Comparison of ENCODE assay signal across 16 mouse cellular contexts in genomic region chr2:74675666-74676282, GRCm38 (mm10). TPM values are rescaled to one million over a fixed set of nuclear protein-coding genes. Genes with fewer than 3 reads are reported as not detected.
DNase-seq lines count a peak whose midpoint lies in the region; ATAC-seq and TF ChIP-seq lines count a peak whose summit lies in the region.
"Had no signal": no experiment of that assay in that cellular context is flagged by ENCODE, and none has a peak within 500 bp of the region (broad histone marks: within the 10 kb centered on the region; RNA-seq: fewer than 3 reads in every experiment).

No protein-coding gene starts in this region.

- H3K9me3 ChIP-seq in kidney, embryonic 14.5 days (ENCODE audit: control insufficient read depth, low read length): no peaks in the 10 kb centered on the region
- no peaks in the 10 kb centered on the region for H3K9me3 ChIP-seq in neural tube, embryonic 12.5 days
- H3K9me3 ChIP-seq in limb, embryonic 11.5 days (ENCODE audit: control insufficient read depth, low read length): no peaks in the 10 kb centered on the region
- H3K9me3 ChIP-seq: hindbrain, embryonic 13.5 days; liver, embryonic 12.5 days had no signal

- DNase-seq in kidney, adult 2 months: no peak
- no peak for DNase-seq in neural tube, embryonic 10.5 days (ENCODE audit: extremely low spot score, low spot score)
- DNase-seq in limb, embryonic 11.5 days (ENCODE audit: low spot score): peak; percentile 59
- DNase-seq in frontal cortex, postnatal 25 days (ENCODE audit: low spot score in 2 of 2): no peak
- DNase-seq in retina, embryonic 14.5 days (ENCODE audit: low spot score): no peak
- DNase-seq: adrenal gland, postnatal 10 days; cerebellum, adult 8-10 months; gastrocnemius, postnatal 36 days; thymus, postnatal 36 days had no signal

- H3K27ac ChIP-seq in kidney, embryonic 14.5 days (ENCODE audit: low read depth, low read length): peak overlapping the region; percentile 77
- H3K27ac ChIP-seq in kidney, adult 2 months (ENCODE audit: insufficient read depth, low read depth, low read length): no peak overlapping the region
- no peak overlapping the region for H3K27ac ChIP-seq in neural tube, embryonic 12.5 days
- H3K27ac ChIP-seq in limb, embryonic 11.5 days (replicated peaks; ENCODE audit: low read depth, low read length): peak overlapping the region; percentile 90
- H3K27ac ChIP-seq: hindbrain, embryonic 13.5 days; liver, embryonic 12.5 days had no signal

- H3K9ac ChIP-seq in kidney, embryonic 14.5 days (ENCODE audit: low read depth, low read length): peak overlapping the region; percentile 58
- peak overlapping the region; percentile 36 for H3K9ac ChIP-seq in neural tube, embryonic 12.5 days
- H3K9ac ChIP-seq in limb, embryonic 11.5 days (ENCODE audit: low read length): peak overlapping the region; percentile 90
- H3K9ac ChIP-seq: hindbrain, embryonic 13.5 days; liver, embryonic 12.5 days had no signal

- H3K27me3 ChIP-seq in kidney, embryonic 14.5 days (ENCODE audit: control insufficient read depth, insufficient read depth, low read length): peaks cover 45% of the 10 kb centered on the region
- H3K27me3 ChIP-seq in kidney, adult 2 months (replicated peaks; ENCODE audit: control insufficient read depth, insufficient read depth, low read length): peaks cover 2% of the 10 kb centered on the region
- H3K27me3 ChIP-seq in neural tube, embryonic 12.5 days (replicated peaks): peaks cover 98% of the 10 kb centered on the region
- H3K27me3 ChIP-seq in limb, embryonic 11.5 days (ENCODE audit: control insufficient read depth, insufficient read depth, low read length): peaks cover 21% of the 10 kb centered on the region

- H3K4me1 ChIP-seq in kidney, embryonic 14.5 days (ENCODE audit: control insufficient read depth, insufficient read depth, low read length): peaks cover 34% of the 10 kb centered on the region
- no peaks in the 10 kb centered on the region for H3K4me1 ChIP-seq in kidney, adult 2 months (ENCODE audit: control insufficient read depth, insufficient read depth, low read length)
- H3K4me1 ChIP-seq in neural tube, embryonic 12.5 days: peaks cover 15% of the 10 kb centered on the region
- H3K4me1 ChIP-seq in limb, embryonic 11.5 days (ENCODE audit: control insufficient read depth, insufficient read depth, low read length): peaks cover 23% of the 10 kb centered on the region

- no peaks in the 10 kb centered on the region for H3K36me3 ChIP-seq in kidney, embryonic 14.5 days (ENCODE audit: control insufficient read depth, insufficient read depth, low read length)
- no peaks in the 10 kb centered on the region for H3K36me3 ChIP-seq in kidney, adult 2 months (ENCODE audit: control insufficient read depth, insufficient read depth, low read length)
- no peaks in the 10 kb centered on the region for H3K36me3 ChIP-seq in neural tube, embryonic 12.5 days
- H3K36me3 ChIP-seq in limb, embryonic 11.5 days (ENCODE audit: control insufficient read depth, insufficient read depth, low read length): no peaks in the 10 kb centered on the region
- H3K36me3 ChIP-seq: hindbrain, embryonic 13.5 days; liver, embryonic 12.5 days had no signal

- peak overlapping the region; percentile 46 for H3K4me2 ChIP-seq in kidney, embryonic 14.5 days (replicated peaks; ENCODE audit: low read depth, low read length)
- peak overlapping the region; percentile 42 for H3K4me2 ChIP-seq in neural tube, embryonic 12.5 days (replicated peaks)
- peak overlapping the region; percentile 47 for H3K4me2 ChIP-seq in limb, embryonic 11.5 days (ENCODE audit: low read depth, severe bottlenecking)
- H3K4me2 ChIP-seq: hindbrain, embryonic 13.5 days; liver, embryonic 12.5 days had no signal

- H3K4me3 ChIP-seq in kidney, embryonic 14.5 days (ENCODE audit: low read length): peak overlapping the region; percentile 29
- H3K4me3 ChIP-seq in kidney, adult 2 months (ENCODE audit: insufficient read depth, low read depth, low read length): no peak overlapping the region
- peak overlapping the region; percentile 25 for H3K4me3 ChIP-seq in neural tube, embryonic 12.5 days
- peak overlapping the region; percentile 52 for H3K4me3 ChIP-seq in limb, embryonic 11.5 days (ENCODE audit: low read depth, low read length)
- H3K4me3 ChIP-seq: hindbrain, embryonic 13.5 days; liver, embryonic 12.5 days had no signal

- 11% methylated on average over 24 of the region's 24 CpGs for WGBS in kidney, embryonic 14.5 days
- 52% methylated on average over 24 of the region's 24 CpGs for WGBS in kidney, adult 2 months
- 3% methylated on average over 24 of the region's 24 CpGs for WGBS in neural tube, embryonic 12.5 days
- 7% methylated on average over 24 of the region's 24 CpGs for WGBS in limb, embryonic 11.5 days

- no peak for ATAC-seq in kidney, embryonic 14.5 days (ENCODE audit: low FRiP score, low TSS enrichment)
- no peak for ATAC-seq in neural tube, embryonic 12.5 days (ENCODE audit: low FRiP score, low read depth)
- no peak for ATAC-seq in limb, embryonic 11.5 days (ENCODE audit: insufficient number of reproducible peaks, low FRiP score, low TSS enrichment, low read depth)
- ATAC-seq: intestine, postnatal 0 days; liver, embryonic 12.5 days had no signal

- no peak for TF ChIP-seq POLR2A in kidney, adult 2 months (IDR thresholded peaks at IDR 0.05; ENCODE audit: low read depth, low read length)

- no peak for TF ChIP-seq CTCF in kidney, adult 2 months (conservative IDR thresholded peaks at IDR 0.05; ENCODE audit: insufficient read depth, insufficient read length, low read depth, low read length)

RNA-seq across cellular contexts. Expression of gene Hoxd12, which starts 1.0 kb away (rescaled TPM):
- 6.2 and 7.2 TPM in 2 replicates for polyA plus RNA-seq in kidney, embryonic 14.5 days (2014; fragmentation: Nextera tagmentation; extraction: Ambion mirVana)
- not detected in 2 replicates for polyA plus RNA-seq in kidney, adult 2 months (2012; rRNA removed)
- polyA plus RNA-seq in neural tube, embryonic 12.5 days (2016; fragmentation: Nextera tagmentation; extraction: Ambion mirVana): 4.1 and 8.0 TPM in 2 replicates
- polyA plus RNA-seq in limb, embryonic 11.5 days (2014; fragmentation: Nextera tagmentation; extraction: Ambion mirVana): 80.7 and 82.2 TPM in 2 replicates
- polyA plus RNA-seq: heart, embryonic 14.5 days; hindbrain, embryonic 13.5 days; liver, embryonic 12.5 days; lung, embryonic 16.5 days had no signal

RNA-seq across cellular contexts. Expression of gene Hoxd11, which starts 3.6 kb away (rescaled TPM):
- polyA plus RNA-seq in kidney, embryonic 14.5 days (2014; fragmentation: Nextera tagmentation; extraction: Ambion mirVana): 54.5 and 56.2 TPM in 2 replicates
- 2.1 and 2.8 TPM in 2 replicates for polyA plus RNA-seq in kidney, adult 2 months (2012; rRNA removed)
- polyA plus RNA-seq in neural tube, embryonic 12.5 days (2016; fragmentation: Nextera tagmentation; extraction: Ambion mirVana): 19.1 and 25.2 TPM in 2 replicates
- polyA plus RNA-seq in limb, embryonic 11.5 days (2014; fragmentation: Nextera tagmentation; extraction: Ambion mirVana): 59.6 and 64.4 TPM in 2 replicates
- polyA plus RNA-seq: heart, embryonic 14.5 days; hindbrain, embryonic 13.5 days; liver, embryonic 12.5 days; lung, embryonic 16.5 days had no signal

RNA-seq across cellular contexts. Expression of gene Hoxd13, which starts 7.7 kb away (rescaled TPM):
- 0.17 and 0.22 TPM in 2 replicates for polyA plus RNA-seq in kidney, embryonic 14.5 days (2014; fragmentation: Nextera tagmentation; extraction: Ambion mirVana)
- polyA plus RNA-seq in kidney, adult 2 months (2012; rRNA removed): not detected in 2 replicates
- polyA plus RNA-seq in neural tube, embryonic 12.5 days (2016; fragmentation: Nextera tagmentation; extraction: Ambion mirVana): 0.57 and 2.5 TPM in 2 replicates
- polyA plus RNA-seq in limb, embryonic 11.5 days (2014; fragmentation: Nextera tagmentation; extraction: Ambion mirVana): 55.3 and 59.8 TPM in 2 replicates
- polyA plus RNA-seq: heart, embryonic 14.5 days; hindbrain, embryonic 13.5 days; intestine, postnatal 0 days; liver, embryonic 12.5 days; lung, embryonic 16.5 days had no signal

RNA-seq across cellular contexts. Expression of gene Hoxd10, which starts 15.9 kb away (rescaled TPM):
- 45.1 and 45.9 TPM in 2 replicates for polyA plus RNA-seq in kidney, embryonic 14.5 days (2014; fragmentation: Nextera tagmentation; extraction: Ambion mirVana)
- polyA plus RNA-seq in kidney, adult 2 months (2012; rRNA removed): 7.6 and 7.9 TPM in 2 replicates
- 48.9 and 49.0 TPM in 2 replicates for polyA plus RNA-seq in neural tube, embryonic 12.5 days (2016; fragmentation: Nextera tagmentation; extraction: Ambion mirVana)
- polyA plus RNA-seq in limb, embryonic 11.5 days (2014; fragmentation: Nextera tagmentation; extraction: Ambion mirVana): 52.0 and 55.0 TPM in 2 replicates
- polyA plus RNA-seq: heart, embryonic 14.5 days; hindbrain, embryonic 13.5 days; liver, embryonic 12.5 days had no signal

RNA-seq across cellular contexts. Expression of gene Evx2, which starts 16.4 kb away (rescaled TPM):
- polyA plus RNA-seq in kidney, embryonic 14.5 days (2014; fragmentation: Nextera tagmentation; extraction: Ambion mirVana): not detected in 2 replicates
- not detected in 2 replicates for polyA plus RNA-seq in kidney, adult 2 months (2012; rRNA removed)
- 1.1 and 1.2 TPM in 2 replicates for polyA plus RNA-seq in neural tube, embryonic 12.5 days (2016; fragmentation: Nextera tagmentation; extraction: Ambion mirVana)
- polyA plus RNA-seq in limb, embryonic 11.5 days (2014; fragmentation: Nextera tagmentation; extraction: Ambion mirVana): 3.3 and 3.8 TPM in 2 replicates
- polyA plus RNA-seq: heart, embryonic 14.5 days; intestine, postnatal 0 days; liver, embryonic 12.5 days; lung, embryonic 16.5 days had no signal

Comparison
In these comparisons a context has a peak if more than half of its experiments do, and no peak if none do; other contexts are left out.
1. H3K27ac ChIP-seq: peak in kidney, embryonic 14.5 days (single experiment) and limb, embryonic 11.5 days (single experiment); none in kidney, adult 2 months (single experiment) and neural tube, embryonic 12.5 days (single experiment).
2. H3K9ac ChIP-seq: peak in every context shown above with its lines; median percentile 90 in limb, embryonic 11.5 days; 58 in kidney, embryonic 14.5 days; 36 in neural tube, embryonic 12.5 days.
3. RNA of gene Hoxd13, which starts 7.7 kb away (polyA plus RNA-seq): 55.3 to 59.8 TPM in limb, embryonic 11.5 days; 0.57 to 2.5 TPM in neural tube, embryonic 12.5 days, 0.17 to 0.22 TPM in kidney, embryonic 14.5 days and not detected in kidney, adult 2 months; every median in the first group is over 10 times any median in the second.
4. Peak in every context shown above with its lines, with median percentiles within 50 percentile points of each other: H3K4me2 ChIP-seq.